Mouse (Mus musculus) intestine, embryonic 15.5 days (tissue): Measurements from ENCODE around the gene Lrrn4. TPM values are rescaled to one million over a fixed set of nuclear protein-coding genes. Genes with fewer than 3 reads are reported as not detected.

Experiments
- ATAC-seq: fragments of 200-750 bp; cut with Nextera tagmentation; 2 replicates; pipeline ENCODE4 v1.8.0; 2017; ENCODE audit warnings: moderate TSS enrichment, moderate library complexity
- H3K27ac ChIP-seq: fragments of 300-500 bp; sonication (generic); 2 replicates; pipeline ENCODE4 v1.5.1; 2015; ENCODE audit warnings: mild to moderate bottlenecking, inconsistent platforms
- H3K27me3 ChIP-seq: fragments of 300-500 bp; sonication (generic); replicated peaks from 2 replicates; pipeline ENCODE4 v1.6.1; 2015; ENCODE audit warnings: inconsistent platforms
- H3K36me3 ChIP-seq: fragments of 300-500 bp; sonication (generic); 2 replicates; pipeline ENCODE4 v1.6.1; 2015; ENCODE audit warnings: inconsistent platforms
- H3K4me1 ChIP-seq: fragments of 300-500 bp; sonication (generic); replicated peaks from 2 replicates; pipeline ENCODE4 v1.6.1; 2015; ENCODE audit warnings: inconsistent platforms
- H3K4me2 ChIP-seq: fragments of 300-500 bp; sonication (generic); replicated peaks from 2 replicates; pipeline ENCODE4 v1.6.1; 2015; ENCODE audit warnings: mild to moderate bottlenecking, inconsistent platforms
- H3K4me3 ChIP-seq: fragments of 300-500 bp; sonication (generic); replicated peaks from 2 replicates; pipeline ENCODE4 v1.5.1; 2015; ENCODE audit warnings: inconsistent platforms
- H3K9ac ChIP-seq: fragments of 300-500 bp; sonication (generic); 2 replicates; pipeline ENCODE4 v1.6.1; 2015; ENCODE audit warnings: inconsistent platforms
- H3K9me3 ChIP-seq: fragments of 300-500 bp; sonication (generic); 2 replicates; pipeline ENCODE4 v1.6.1; 2016; ENCODE audit warnings: inconsistent platforms
- WGBS: fragments of 180-500 bp; shearing (Covaris S2); methylation state at CpG from one replicate; pipeline ENCODE4 v1.1.7; 2015; 5-methylcytosine and 5-hydroxymethylcytosine counted together
- polyA plus RNA-seq: library from polyadenylated mRNA; unstranded; fragments of >200 nt; fragmentation: Nextera tagmentation; extraction: Ambion mirVana; gene quantifications from 2 replicates; pipeline ENCODE4 v1.2.1, GENCODE M21; 2015

Lrrn4 gene
- polyA plus RNA-seq, 1 experiment from 2014 or later = 10.9 TPM

DNA sequence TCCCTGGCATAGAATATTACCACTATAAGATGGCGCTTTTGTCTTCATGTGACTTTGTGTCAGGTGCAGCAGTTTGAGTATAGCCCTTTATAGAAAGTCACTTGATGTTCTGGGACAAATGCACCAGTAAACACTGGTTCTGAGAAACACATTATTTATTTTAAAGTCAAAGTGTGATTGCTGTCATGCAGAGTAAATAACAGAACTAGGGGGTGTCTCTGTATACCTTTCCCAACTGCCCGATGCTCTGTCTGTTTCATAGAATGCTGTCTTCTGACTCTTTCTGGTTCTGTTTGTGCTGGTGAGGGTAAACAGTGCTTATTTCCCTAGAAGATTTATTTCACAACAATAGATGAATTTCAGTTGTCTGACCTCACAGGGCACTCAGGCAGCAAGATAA, 17.4 kb downstream of the Lrrn4 start:
- H3K27me3 ChIP-seq = no peaks in the 10 kb centered on the region
- no peak overlapping the region for H3K4me2 ChIP-seq
- no peak overlapping the region for H3K27ac ChIP-seq
- no peak overlapping the region for H3K4me3 ChIP-seq
- ATAC-seq = no peak
- no peaks in the 10 kb centered on the region for H3K9me3 ChIP-seq
- H3K9ac ChIP-seq = no peak overlapping the region
- 90% methylated on average over 2 of the region's 2 CpGs for WGBS
- H3K4me1 ChIP-seq = no peaks in the 10 kb centered on the region
- H3K36me3 ChIP-seq = no peaks in the 10 kb centered on the region

DNA sequence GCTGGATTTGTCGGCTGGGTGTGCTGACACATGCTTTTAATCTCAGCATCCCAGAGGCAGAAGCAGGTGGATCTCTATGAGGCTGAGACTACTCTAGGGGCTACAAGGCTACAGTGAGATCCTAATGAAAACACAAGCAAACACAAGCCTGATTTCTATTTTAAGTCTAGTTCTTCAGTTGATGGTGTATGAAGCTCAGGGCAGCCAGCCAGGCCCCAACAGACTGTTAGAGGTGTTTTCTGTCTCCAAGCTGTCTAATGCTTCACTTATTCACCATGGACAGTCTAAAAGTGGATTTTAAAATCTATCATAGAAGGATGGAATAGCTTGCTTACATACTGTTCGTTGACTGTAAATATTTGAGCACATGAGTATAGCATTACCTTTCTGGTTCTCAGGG, 19.2 kb downstream of the Lrrn4 start:
- no peak overlapping the region for H3K4me2 ChIP-seq
- H3K36me3 ChIP-seq = no peaks in the 10 kb centered on the region
- 93% methylated on average over 2 of the region's 2 CpGs for WGBS
- H3K4me3 ChIP-seq = no peak overlapping the region
- H3K27ac ChIP-seq = no peak overlapping the region
- H3K27me3 ChIP-seq = no peaks in the 10 kb centered on the region
- H3K9me3 ChIP-seq = no peaks in the 10 kb centered on the region
- H3K9ac ChIP-seq = no peak overlapping the region
- H3K4me1 ChIP-seq = no peaks in the 10 kb centered on the region
- no peak for ATAC-seq

DNA sequence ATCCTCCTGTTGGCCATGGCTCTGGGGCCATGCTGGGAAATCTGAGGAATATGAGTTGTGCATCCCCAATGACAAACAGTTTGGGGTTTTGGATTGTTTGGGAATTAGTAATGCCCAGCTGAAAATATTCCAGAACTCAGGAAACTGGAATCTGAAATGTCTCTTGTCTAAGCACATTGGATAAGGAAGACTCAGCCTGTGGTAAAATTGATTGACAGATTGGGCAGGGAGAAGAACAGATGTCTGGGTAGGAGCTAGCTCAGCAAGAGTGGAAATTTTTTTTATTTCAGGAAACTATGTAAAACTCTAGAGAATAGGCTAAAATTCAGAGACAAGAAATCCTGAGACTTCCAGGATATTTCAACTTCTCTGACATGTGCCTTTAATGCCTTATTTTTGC, 20.3 kb downstream of the Lrrn4 start:
- Histone ChIP-seq H3K9me3 (no peaks in the 10 kb centered on the region), H3K4me1 (no peaks in the 10 kb centered on the region), H3K4me3 (no peak overlapping the region), H3K27me3 (no peaks in the 10 kb centered on the region), H3K9ac (no peak overlapping the region), H3K4me2 (no peak overlapping the region), H3K27ac (no peak overlapping the region), H3K36me3 (no peaks in the 10 kb centered on the region)
- no peak for ATAC-seq

DNA sequence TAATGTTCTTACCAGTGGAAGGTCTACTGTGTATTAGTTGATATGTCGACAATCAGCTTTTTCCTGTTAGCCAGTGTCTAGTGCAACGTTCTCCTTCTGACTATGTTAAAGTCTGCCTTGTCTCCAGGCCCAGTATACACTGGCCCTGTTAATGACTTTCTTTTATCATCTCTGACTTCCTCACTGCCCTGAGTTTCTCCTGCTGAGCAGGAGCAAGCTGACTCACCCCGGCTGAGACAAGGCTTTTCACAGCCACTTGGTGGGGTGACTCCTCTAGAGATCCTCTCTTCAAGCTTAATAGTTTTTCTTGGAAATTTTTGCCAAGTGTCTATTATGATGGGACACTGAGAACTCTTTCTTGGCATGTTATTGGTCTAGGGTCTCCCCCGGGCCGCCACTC, 24.4 kb downstream of the Lrrn4 start:
- Histone ChIP-seq H3K9ac (no peak overlapping the region), H3K9me3 (no peaks in the 10 kb centered on the region), H3K27ac (no peak overlapping the region), H3K27me3 (no peaks in the 10 kb centered on the region), H3K4me1 (no peaks in the 10 kb centered on the region), H3K4me2 (no peak overlapping the region), H3K4me3 (no peak overlapping the region), H3K36me3 (no peaks in the 10 kb centered on the region)
- WGBS = 79% methylated on average over 5 of the region's 5 CpGs
- 0 out of 2 replicates have a peak, but pooled peaks have one; percentile 53 for ATAC-seq

DNA sequence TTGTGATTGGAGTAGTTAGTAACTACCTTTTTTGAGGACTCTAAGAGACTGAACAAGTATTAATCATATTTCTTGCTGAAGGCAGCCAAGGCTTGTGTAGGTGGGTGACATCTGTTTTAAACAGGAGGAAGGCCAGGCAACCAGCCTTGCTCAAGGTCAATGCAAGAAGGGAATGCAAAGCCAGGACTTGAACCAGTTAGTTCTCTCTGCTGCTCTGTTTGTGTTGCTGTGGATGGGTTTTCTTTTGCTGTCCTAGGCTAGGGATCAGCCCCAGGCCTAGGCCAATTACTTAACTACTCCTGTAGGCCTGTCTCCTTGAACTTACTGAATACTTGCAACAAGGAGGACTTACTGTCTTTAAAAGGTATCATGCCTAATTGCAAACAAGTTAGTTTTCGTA, 27.6 kb downstream of the Lrrn4 start:
- Histone ChIP-seq H3K4me1 (peaks cover 3% of the 10 kb centered on the region; the same call in 1 of the 2 replicates), H3K4me3 (no peak overlapping the region), H3K36me3 (peaks cover 4% of the 10 kb centered on the region), H3K9ac (no peak overlapping the region), H3K27me3 (no peaks in the 10 kb centered on the region), H3K27ac (no peak overlapping the region), H3K4me2 (no peak overlapping the region), H3K9me3 (no peaks in the 10 kb centered on the region)
- ATAC-seq = no peak
- WGBS = 89% methylated on average over 1 of the region's 1 CpGs

DNA sequence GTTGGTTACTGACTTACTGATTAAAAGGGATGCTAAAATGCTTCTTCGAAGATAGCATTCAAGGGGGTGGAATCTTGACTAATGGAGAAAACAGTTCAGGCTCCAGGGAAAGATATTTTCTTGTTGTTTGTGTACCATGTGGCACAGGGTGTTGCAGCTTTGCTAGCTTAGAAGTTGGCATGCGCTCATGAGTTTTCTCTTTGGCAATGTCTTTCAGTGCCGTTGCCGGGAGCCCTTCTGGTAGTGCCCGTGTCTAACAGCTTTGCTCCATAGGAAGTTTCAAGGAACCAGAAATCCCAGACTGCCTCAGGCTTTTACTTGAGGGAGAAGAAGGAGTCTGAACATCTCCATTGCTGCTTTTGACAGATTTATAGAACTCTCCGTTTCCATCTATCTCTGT, 31.6 kb downstream of the Lrrn4 start:
- Histone ChIP-seq H3K4me3 (no peak overlapping the region), H3K9me3 (no peaks in the 10 kb centered on the region), H3K36me3 (peaks cover 4% of the 10 kb centered on the region), H3K9ac (no peak overlapping the region), H3K27me3 (no peaks in the 10 kb centered on the region), H3K27ac (no peak overlapping the region), H3K4me1 (peaks cover 12% of the 10 kb centered on the region), H3K4me2 (no peak overlapping the region)
- 92% methylated on average over 6 of the region's 6 CpGs for WGBS
- ATAC-seq = no peak

DNA sequence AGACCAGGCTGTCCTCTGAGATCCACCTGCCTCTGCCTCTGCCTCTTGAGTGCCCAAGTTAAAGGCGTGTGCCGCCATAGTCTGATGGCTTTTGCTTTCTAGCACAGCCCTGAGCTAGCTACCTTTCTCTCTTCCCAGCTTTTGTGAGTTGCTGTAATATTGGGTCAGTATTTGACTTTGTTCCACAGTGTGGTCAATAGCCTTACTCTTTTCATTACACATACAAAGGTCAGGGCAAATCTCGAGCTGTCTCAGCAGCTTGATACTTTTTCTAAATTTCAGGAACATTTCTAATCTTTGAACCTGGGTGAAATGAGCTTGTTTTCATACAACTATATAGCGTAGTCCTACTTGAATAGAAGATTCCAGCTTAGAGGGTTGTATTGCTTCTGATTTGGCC, 32.3 kb downstream of the Lrrn4 start:
- no peaks in the 10 kb centered on the region for H3K9me3 ChIP-seq
- H3K9ac ChIP-seq = no peak overlapping the region
- 86% methylated on average over 4 of the region's 4 CpGs for WGBS
- H3K4me1 ChIP-seq = peaks cover 12% of the 10 kb centered on the region
- peak overlapping the region; percentile 63 for H3K4me2 ChIP-seq
- no peak overlapping the region for H3K27ac ChIP-seq
- H3K4me3 ChIP-seq = no peak overlapping the region
- ATAC-seq = no peak
- H3K36me3 ChIP-seq = peaks cover 4% of the 10 kb centered on the region
- H3K27me3 ChIP-seq = no peaks in the 10 kb centered on the region

DNA sequence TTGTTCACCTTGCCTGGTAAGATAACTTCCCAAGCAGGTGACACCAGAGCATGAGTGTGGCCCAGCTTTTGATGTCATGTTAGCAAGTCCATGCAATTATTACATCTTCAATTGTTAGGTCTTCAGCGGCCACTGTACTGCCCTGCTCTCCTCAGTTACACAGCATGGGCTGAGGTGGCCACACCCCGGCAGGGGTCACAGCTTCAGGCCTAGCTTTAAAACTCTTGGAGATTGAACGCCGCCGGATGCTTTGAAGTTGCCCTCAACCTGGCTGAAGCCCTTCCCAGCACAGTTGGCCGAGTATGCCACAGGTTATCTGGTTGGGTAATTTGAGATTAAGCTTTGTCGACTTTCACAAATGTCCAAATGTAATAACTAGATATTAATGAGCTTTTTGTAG, 33.1 kb downstream of the Lrrn4 start:
- Histone ChIP-seq H3K4me1 (peaks cover 12% of the 10 kb centered on the region), H3K4me3 (peak overlapping the region; percentile 97), H3K9ac (peak overlapping the region; percentile 86; the same call in 1 of the 2 replicates), H3K4me2 (peak overlapping the region; percentile 63), H3K36me3 (peaks cover 4% of the 10 kb centered on the region), H3K9me3 (no peaks in the 10 kb centered on the region), H3K27me3 (no peaks in the 10 kb centered on the region), H3K27ac (no peak overlapping the region; the same call in 1 of the 2 replicates)
- peak; percentile 29 for ATAC-seq
- 25% methylated on average over 7 of the region's 7 CpGs for WGBS

DNA sequence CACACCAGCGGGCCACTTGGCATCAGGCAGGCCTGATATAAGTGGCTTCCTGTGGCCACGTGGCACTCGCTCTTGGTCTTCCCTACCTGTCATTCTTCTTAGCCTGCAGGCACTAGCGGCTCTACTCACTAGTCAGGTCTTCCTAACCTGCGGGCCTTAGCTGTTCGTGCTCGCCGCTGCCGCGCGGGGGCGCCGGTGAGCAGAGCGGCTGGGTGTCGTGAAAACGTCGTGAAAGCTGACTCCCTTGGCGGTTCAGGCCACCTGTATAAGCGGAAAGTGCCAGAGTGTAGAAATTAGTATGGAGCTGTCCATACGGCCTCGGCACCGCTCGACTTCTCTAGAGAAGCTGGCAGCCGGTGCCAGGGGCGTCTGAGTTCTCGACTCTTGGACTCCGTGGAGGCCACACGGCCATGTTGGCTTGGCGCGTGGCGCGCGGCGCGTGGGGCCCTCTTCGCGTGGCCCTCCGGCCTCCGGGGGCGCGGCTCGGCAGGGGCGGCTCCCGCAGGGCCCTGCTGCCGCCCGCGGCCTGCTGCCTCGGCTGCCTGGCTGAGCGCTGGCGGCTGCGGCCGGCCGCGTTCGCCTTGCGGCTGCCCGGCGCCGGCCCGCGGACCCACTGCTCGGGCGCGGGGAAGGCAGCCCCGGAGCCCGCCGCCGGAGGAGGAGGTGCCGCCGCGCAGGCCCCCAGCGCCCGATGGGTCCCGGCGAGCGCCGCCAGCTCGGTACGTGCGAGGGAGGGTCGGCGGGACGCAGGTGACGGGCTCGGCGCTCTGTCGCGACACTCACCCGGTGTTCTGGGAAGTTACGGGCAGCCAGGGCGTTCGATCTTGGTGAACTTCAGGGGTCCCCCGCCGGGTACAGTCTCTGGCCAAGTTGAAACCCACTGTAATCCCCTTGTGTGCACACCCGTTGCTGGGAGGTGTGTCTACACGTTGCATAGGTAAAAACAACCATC, 34.0 kb downstream of the Lrrn4 start, which contains the start of gene Crls1:
Gene Crls1, plus strand, starts transcription at position 260 of the 952 bp plus-strand sequence.
- WGBS = under 1% methylated on average over 90 of the region's 96 CpGs
- Histone ChIP-seq H3K27ac (peak within 1 kb of the TSS; percentile 84), H3K4me1 (peaks cover 12% of the 10 kb centered on the region), H3K27me3 (no peaks in the 10 kb centered on the region), H3K4me3 (peak within 1 kb of the TSS; percentile 97), H3K9ac (peak within 1 kb of the TSS; percentile 86), H3K4me2 (peak within 1 kb of the TSS; percentile 63), H3K36me3 (peaks cover 4% of the 10 kb centered on the region), H3K9me3 (no peaks in the 10 kb centered on the region)
- peak; percentile 93 for ATAC-seq

DNA sequence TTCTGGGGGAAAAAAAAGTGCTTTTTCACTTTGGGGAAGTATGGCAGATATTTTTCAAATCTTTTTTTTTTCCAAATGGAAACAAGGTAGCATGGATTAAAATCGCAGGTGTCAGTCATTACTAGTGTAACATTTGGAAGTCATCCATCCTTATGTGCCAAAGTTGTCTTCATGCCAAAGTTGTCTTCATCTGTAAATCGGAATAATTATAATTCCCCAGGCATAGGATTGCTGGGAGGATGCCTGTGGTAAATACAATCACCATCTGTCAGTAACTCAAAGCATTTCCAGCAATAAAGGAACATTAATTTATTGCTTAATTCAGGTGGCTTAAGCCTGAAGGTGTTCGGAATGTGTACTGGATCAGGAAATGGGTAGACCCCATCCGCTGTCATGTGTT, 39.6 kb downstream of the Lrrn4 start:
- no peak for ATAC-seq
- no peak overlapping the region for H3K4me2 ChIP-seq
- 95% methylated on average over 4 of the region's 4 CpGs for WGBS
- H3K27me3 ChIP-seq = no peaks in the 10 kb centered on the region
- no peak overlapping the region for H3K27ac ChIP-seq
- 0 out of 2 replicates have a peak, but pooled peaks cover under 1% of the 10 kb centered on the region for H3K4me1 ChIP-seq
- no peak overlapping the region for H3K9ac ChIP-seq
- H3K4me3 ChIP-seq = no peak overlapping the region
- H3K36me3 ChIP-seq = no peaks in the 10 kb centered on the region
- H3K9me3 ChIP-seq = no peaks in the 10 kb centered on the region
